Mouse (Mus musculus): ENCODE measurements around the gene Esrra. TPM values are rescaled to one million over a fixed set of nuclear protein-coding genes. Genes with fewer than 3 reads are reported as not detected.

The Esrra gene
- total RNA-seq, 4 experiments from 2014 or later: 82.8 to 114 (median 93.4) TPM

- DNase-seq (ENCODE audit: low spot score in 2 of 2): peak; percentile 86 to 88
Observed at GRCm38 (mm10) chr19:6941372-6942248, 20.0 kb upstream of the Esrra start, which contains the start of gene Bad. TSS of gene Bad (plus strand) at chr19:6941861.

- DNase-seq (ENCODE audit: low spot score in 2 of 2): no peak
Observed at GRCm38 (mm10) chr19:6940396-6941351, 19.1 kb upstream of the Esrra start.

- no peak for DNase-seq (ENCODE audit: low spot score in 2 of 2)
Observed at GRCm38 (mm10) chr19:6939106-6940002, 17.7 kb upstream of the Esrra start.

DNA sequence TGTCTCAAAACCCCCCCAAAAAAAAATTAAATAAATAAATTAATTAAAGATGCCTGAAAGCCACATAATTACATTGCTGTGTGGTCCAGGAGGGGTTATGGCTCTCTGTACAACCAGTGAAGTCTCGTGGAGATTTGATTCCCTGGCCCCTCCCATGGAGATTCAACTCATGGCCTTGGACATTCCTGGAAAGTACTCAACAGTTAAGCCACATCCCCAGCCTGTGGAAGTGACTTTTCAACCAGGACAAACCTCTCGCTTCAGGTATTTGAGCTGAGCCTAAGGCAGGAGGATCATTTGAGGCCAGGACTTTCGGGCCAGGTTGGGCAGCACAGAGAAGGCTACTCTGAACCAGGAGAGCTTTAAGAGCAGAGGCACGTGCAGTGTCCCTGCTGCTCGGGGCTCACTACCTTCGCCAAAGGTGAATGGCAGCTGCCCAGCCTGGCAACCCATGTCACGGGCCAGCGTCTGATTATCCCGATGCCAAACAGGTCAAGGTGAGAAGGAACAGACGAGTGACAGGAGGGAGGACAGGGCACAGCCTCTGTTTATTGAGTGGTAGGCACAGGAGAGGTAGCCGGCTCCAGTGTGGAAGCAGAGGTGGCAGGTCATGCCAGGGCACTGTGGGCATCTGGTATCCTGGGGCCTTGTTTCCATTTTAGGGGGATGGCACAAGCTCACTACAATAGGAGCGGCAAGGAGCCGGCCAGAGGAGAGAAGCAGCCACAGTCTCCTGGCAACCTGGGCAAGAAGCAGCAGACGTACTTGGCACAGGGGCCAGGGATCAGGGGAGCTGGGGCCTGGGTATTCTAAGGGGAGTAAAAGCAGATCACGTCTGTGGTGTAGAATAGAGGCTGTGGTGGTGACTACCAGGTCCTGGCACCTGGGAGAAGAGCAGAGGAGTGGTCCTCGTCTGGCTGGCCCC, 16.2 kb upstream of the Esrra start:
- DNase-seq (ENCODE audit: low spot score in 2 of 2): no peak

DNA sequence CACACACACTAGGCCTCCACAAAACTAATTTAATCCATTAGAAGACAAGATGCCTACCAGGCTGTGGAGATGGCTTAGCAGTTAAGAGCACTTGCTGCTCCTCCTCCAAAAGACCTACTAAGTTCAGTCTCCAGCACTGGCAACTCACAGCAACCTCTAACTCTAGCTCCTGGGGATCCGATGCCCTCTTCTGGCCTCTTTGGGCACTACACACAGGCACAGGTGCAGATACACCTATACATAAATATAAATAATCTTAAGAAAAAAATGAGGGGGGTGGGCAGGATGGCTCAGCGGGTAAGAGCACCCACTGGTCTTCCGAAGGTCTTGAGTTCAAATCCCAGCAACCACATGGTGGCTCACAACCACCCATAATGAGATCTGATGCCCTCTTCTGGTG, 14.7 kb upstream of the Esrra start:
- no peak for DNase-seq (ENCODE audit: low spot score in 2 of 2)

DNA sequence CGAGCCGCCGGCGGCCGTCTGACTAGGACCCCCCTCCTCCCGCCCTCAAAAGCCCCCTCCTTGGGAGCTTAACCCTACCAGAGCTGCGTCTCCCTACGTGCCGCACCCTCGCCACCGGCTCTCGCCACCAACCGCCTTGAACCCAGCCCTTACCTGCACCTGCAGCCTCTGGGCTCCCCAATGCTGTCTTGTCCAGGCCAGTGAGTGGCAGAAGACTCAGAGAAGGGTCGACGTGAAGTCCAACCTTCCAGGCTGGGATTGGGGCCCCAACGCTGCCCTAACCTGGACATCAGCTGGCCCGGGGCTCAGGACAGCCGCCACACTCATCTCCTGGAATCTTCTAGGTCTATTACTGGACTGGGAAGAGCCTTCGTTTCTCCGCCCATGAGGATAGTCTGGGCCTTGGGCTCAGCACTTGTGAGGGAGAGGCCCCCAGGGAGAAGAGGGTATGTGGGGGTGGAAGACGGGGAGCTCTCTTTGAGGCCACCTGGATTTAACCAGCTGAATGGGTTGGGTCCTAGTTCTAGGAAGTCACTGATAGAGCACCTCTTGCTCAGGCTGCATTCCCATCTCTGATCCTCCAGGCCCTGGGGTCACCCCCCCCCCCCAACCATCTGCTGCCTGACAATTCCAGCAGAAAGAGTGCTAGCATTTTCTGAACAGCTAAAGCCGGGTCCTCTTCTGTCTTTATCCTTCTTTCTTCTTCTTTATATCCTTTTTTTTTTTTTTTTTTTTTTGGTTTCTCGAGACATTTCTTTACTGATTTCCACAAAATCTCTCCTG, 12.8 kb upstream of the Esrra start, which contains the start of gene Kcnk4:
Kcnk4 (minus strand) TSS at position 321 of the 783 bp plus-strand sequence.
- no peak for DNase-seq (ENCODE audit: low spot score in 2 of 2)

DNA sequence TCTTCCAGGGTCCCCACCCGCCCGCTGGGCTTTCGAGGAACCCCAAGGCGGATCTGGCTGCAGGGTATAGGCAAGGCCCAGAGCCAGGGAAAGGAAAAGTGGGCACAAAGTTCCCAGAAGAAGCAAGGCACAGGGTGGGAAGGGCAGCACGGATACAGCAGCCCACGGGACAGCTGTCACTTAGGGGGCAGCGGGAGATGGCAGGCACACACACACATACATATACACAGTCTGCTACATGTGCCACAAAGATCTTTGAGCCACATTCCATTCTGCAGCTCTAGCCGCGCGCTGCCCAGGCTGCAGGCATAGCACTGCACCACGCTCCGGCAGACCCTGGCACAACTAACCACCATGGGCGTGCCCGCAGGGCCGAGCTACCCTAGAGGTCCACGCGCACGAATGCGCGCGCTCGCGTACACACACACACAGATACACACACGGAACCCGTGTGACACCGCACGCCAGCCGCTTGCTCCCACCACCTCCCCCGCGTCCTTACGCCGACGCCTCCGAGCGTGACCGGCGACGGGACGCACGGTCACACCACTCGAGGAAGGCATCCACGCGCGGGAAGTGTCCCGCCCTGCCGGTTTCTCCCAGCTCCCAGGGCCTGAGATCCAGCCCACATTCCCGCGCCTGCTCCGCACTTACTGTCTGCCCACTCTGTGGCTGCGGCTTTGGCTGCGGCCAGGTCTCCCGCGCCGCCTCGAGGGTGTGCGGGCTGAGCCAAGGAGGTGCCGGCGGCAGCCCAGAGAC, 12.0 kb upstream of the Esrra start:
- no peak for DNase-seq (ENCODE audit: low spot score in 2 of 2)

DNA sequence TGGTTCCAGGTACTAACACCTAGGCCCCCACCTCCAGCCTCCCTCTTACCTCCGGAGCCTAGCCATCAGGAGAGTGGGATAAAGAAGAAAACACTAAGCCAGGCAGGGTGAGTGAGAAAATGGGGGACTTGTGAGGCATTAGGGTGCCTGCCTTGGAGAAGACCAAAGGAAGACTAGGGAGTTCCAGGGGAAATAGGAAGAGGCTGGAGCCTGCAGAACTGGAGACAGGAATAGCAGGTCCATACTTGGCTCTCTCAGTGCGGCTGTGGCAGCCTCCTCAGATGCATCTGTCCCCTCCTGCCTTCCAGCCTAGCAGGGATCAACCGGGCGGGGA, 11.5 kb upstream of the Esrra start:
- DNase-seq (ENCODE audit: low spot score in 2 of 2): no peak

DNA sequence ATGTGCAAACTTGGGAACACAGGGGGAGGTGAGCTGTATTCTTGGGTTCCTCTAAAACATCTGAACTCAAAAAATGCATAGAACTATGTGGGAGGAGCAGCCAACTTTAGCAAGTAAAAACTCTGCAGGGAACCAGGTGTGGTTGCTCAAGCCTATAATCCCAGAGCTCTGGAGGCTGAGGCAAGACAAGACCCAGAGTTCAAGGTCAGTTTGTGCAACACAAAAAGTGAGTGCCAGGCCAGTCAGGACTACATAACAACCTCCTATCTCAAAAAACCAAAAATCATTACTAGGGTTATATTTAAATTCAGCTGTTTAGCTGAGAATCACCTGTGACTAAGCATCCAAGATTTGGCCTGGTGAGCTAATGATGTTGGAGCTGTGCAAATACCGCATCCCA, 10.4 kb upstream of the Esrra start:
- no peak for DNase-seq (ENCODE audit: low spot score in 2 of 2)

- no peak for DNase-seq (ENCODE audit: low spot score in 2 of 2)
Observed at GRCm38 (mm10) chr19:6931002-6931401, 9.4 kb upstream of the Esrra start.

GRCm38 (mm10) chr19:6928080-6928479, 6.5 kb upstream of the Esrra start:
- DNase-seq (ENCODE audit: low spot score in 2 of 2): no peak

DNA sequence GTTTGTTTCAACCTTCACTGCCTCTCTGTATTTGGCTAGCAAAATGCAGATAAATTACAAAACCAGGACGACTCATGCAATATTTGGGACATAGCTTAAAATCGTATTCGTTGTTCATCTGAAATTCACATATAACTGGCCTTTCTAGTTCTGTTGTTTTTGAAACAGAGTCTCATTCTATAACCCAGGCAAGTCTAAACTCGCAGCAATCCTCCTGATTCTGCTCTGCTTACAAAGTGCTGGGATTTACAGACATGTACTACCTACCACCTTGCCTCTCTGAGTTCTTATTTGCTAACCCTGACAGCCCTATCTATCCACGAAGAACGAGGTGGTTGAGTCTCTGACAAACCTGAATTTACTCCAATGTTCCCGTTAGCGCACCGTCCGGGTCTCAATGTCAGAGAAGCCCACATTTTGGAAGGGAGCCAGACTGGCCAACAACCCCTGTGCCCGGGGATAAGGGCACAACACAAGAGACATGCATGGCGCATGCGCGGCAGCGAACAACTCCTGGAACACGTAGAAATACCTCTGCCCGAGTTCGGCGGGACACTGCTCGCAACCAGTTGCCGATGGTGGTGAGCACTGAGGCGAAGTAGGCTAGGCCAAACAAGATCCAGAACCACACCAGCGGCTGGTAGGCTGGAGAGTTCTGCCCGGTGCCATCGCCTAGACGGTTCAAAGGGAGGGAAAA, 5.1 kb upstream of the Esrra start:
- no peak for DNase-seq (ENCODE audit: low spot score in 2 of 2)

DNA sequence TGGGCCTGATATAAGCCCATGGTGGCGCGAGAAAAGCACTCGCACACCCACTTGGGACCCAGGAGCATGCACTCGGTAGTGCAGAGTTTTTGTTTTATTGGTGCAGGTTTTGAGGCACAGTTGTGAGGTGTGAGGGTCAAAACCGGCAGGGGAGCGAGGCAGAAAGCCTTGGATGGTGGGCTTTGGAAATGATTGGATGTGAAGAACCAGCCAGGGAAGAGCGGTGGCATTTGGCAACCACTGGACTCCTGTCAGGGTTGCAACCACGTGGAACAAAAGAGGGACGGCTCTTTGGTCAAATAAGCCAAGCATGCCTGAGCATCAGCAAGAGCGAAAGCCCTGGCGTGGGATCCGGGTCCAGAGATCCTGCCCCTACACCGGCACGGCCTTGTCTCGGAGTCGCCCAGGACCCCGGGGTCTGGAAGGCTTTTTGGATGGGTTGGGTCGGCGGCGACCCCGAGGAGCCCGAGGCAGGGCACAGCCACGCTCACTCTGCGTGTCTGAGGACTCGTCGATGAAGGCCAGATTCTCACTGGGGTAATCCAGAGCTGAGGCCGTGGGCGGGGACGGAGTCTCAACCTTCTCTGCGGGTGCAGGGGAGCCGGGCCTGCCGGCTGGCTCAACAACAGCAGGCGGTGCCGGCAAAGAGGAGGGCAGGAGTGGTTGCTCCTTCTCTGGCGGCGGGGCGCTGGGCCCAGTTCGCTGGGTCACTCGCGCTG, 4.2 kb upstream of the Esrra start:
- no peak for DNase-seq (ENCODE audit: low spot score in 2 of 2)

DNA sequence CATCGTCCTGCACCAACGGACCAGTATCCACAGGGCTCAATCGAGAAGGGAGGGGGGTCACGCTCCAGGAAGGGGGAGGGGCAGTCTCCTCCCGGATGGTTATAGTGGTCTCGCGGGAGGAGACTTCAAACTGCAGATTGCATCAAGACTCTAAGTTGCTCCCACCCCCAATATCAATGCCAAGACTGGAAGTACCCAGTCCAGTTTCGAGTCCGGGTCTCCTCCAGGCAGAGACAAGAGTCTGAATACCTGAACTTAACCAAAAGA, 3.6 kb upstream of the Esrra start, which contains the start of gene Catsperz:
Catsperz (minus strand) TSS at position 74 of the 267 bp plus-strand sequence.
- no peak for DNase-seq (ENCODE audit: low spot score in 2 of 2)

- peak; percentile 70 to 73 for DNase-seq (ENCODE audit: low spot score in 2 of 2)
Observed at GRCm38 (mm10) chr19:6924461-6925306, 3.1 kb upstream of the Esrra start.
